Mouse (Mus musculus): ENCODE results near the gene Mpp4. TPM values are rescaled to one million over a fixed set of nuclear protein-coding genes. Genes with fewer than 3 reads are reported as not detected.

Gene Mpp4
- polyA plus RNA-seq, 1 experiment from 2014 or later: 0.61 TPM

Other genes starting within 250 kb of the Mpp4 start
- gene Trak2, start 190.0 kb downstream of the Mpp4 start, polyA plus RNA-seq (2014; fragmentation: Nextera tagmentation; extraction: Ambion mirVana): 10.3 and 12.0 TPM in 2 replicates
- 34.2 and 35.4 TPM in 2 replicates for gene Stradb, start 189.9 kb downstream of the Mpp4 start, polyA plus RNA-seq (2014; fragmentation: Nextera tagmentation; extraction: Ambion mirVana)
- gene C2cd6, start 68.5 kb downstream of the Mpp4 start, polyA plus RNA-seq (2014; fragmentation: Nextera tagmentation; extraction: Ambion mirVana): not detected in 2 replicates
- 54.9 TPM in 2 replicates for gene Tmem237, start 43.0 kb downstream of the Mpp4 start, polyA plus RNA-seq (2014; fragmentation: Nextera tagmentation; extraction: Ambion mirVana)
- 19.8 and 21.4 TPM in 2 replicates for gene Als2, start 73.8 kb upstream of the Mpp4 start, polyA plus RNA-seq (2014; fragmentation: Nextera tagmentation; extraction: Ambion mirVana)
- gene Cdk15, start 93.5 kb upstream of the Mpp4 start, polyA plus RNA-seq (2014; fragmentation: Nextera tagmentation; extraction: Ambion mirVana): 0.43 and 0.60 TPM in 2 replicates